Mouse (Mus musculus): ENCODE measurements around the gene Slc30a10. TPM values are rescaled to one million over a fixed set of nuclear protein-coding genes. Genes with fewer than 3 reads are reported as not detected.
A peak's percentile ranks its signal among the peaks of the same experiment; 100 is the strongest.

Slc30a10 gene
- polyA plus RNA-seq, 1 experiment, result 1.4 TPM

- peaks cover 4% of the 10 kb centered on the region; the same call in 1 of the 2 replicates for H3K9me3 ChIP-seq (ENCODE audit: control insufficient read depth, low read length)
- TF ChIP-seq TAL1 (IDR thresholded peaks at IDR 0.05; ENCODE audit: low read length) (no peak), GATA1 (IDR thresholded peaks at IDR 0.05; ENCODE audit: low read length) (no peak)
- H3K27me3 ChIP-seq (ENCODE audit: control insufficient read depth), result peaks cover 7% of the 10 kb centered on the region
- peaks cover 65% of the 10 kb centered on the region for H3K36me3 ChIP-seq (ENCODE audit: control insufficient read depth)
- peak overlapping the region; percentile 87 for H3K4me3 ChIP-seq (replicated peaks)
- peaks cover 87% of the 10 kb centered on the region for H3K4me1 ChIP-seq (ENCODE audit: control insufficient read depth)
Observed at GRCm38 (mm10) chr1:185454955-185455701, 480 bp downstream of the Slc30a10 start.

DNA sequence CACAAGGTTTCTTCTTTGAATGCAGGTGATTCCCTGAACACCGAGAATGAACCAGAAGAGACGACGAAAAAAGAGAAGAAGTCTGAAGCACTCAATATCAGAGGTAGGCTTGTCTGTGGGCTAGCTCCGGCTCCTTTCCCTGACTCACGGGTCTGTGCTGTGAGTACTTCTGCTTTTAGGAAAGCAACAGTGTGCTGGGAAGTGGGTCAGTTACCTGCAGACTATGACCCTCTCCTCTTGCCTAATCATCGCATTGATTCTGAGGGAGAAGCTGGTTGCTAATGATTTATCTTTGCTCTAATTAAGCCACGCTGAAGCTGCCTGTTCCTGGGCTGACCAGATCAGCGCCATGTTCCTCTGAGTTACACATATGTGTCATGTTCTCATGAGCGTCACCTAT is 1.7 kb downstream of the Slc30a10 start:
- Histone ChIP-seq H3K4me1 (ENCODE audit: control insufficient read depth) (peaks cover 87% of the 10 kb centered on the region), H3K9me3 (ENCODE audit: control insufficient read depth, low read length) (peaks cover 4% of the 10 kb centered on the region; the same call in 1 of the 2 replicates), H3K36me3 (ENCODE audit: control insufficient read depth) (peaks cover 71% of the 10 kb centered on the region), H3K27me3 (ENCODE audit: control insufficient read depth) (peaks cover 7% of the 10 kb centered on the region), H3K4me3 (replicated peaks) (peak overlapping the region; percentile 87)
- TF ChIP-seq TAL1 (IDR thresholded peaks at IDR 0.05; ENCODE audit: low read length) (no peak), GATA1 (IDR thresholded peaks at IDR 0.05; ENCODE audit: low read length) (no peak)

GRCm38 (mm10) chr1:185460096-185460495 is 5.4 kb downstream of the Slc30a10 start:
- Histone ChIP-seq H3K27me3 (ENCODE audit: control insufficient read depth) (peaks cover 5% of the 10 kb centered on the region), H3K4me1 (ENCODE audit: control insufficient read depth) (peaks cover 87% of the 10 kb centered on the region), H3K9me3 (ENCODE audit: control insufficient read depth, low read length) (peaks cover 4% of the 10 kb centered on the region; the same call in 1 of the 2 replicates), H3K36me3 (ENCODE audit: control insufficient read depth) (peaks cover 99% of the 10 kb centered on the region), H3K4me3 (replicated peaks) (peak overlapping the region; percentile 51)
- no peak for TF ChIP-seq TAL1 (IDR thresholded peaks at IDR 0.05; ENCODE audit: low read length)
- TF ChIP-seq GATA1 (IDR thresholded peaks at IDR 0.05; ENCODE audit: low read length), result no peak

DNA sequence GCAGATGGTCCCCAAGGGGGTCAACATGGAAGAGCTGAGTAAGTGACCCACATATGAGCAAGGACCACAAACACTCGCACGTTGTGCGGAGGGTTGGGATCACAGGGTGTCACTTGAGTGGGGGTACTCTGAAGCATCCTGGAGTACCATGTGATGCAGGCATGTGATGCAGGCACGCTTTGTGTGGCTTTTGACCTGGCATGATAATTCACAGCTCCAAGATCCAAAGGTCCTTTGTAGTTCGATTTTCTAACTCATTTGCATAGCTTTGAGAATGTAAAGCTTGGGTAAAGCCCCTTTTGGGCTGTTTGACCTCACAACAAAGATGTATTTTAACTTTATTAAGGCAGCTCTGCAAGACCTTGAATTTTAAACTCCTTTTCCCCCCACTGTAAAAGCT is 8.2 kb downstream of the Slc30a10 start:
- TF ChIP-seq TAL1 (IDR thresholded peaks at IDR 0.05; ENCODE audit: low read length) (no peak), GATA1 (IDR thresholded peaks at IDR 0.05; ENCODE audit: low read length) (no peak)
- no peak overlapping the region for H3K4me3 ChIP-seq (replicated peaks)
- H3K27me3 ChIP-seq (ENCODE audit: control insufficient read depth), result no peaks in the 10 kb centered on the region; the same call in 1 of the 2 replicates
- H3K9me3 ChIP-seq (ENCODE audit: control insufficient read depth, low read length), result peaks cover 4% of the 10 kb centered on the region; the same call in 1 of the 2 replicates
- peaks cover 96% of the 10 kb centered on the region for H3K4me1 ChIP-seq (ENCODE audit: control insufficient read depth)
- H3K36me3 ChIP-seq (ENCODE audit: control insufficient read depth), result peaks cover 100% of the 10 kb centered on the region

- TF ChIP-seq GATA1 (IDR thresholded peaks at IDR 0.05; ENCODE audit: low read length) (peak; percentile 49; the same call in 1 of the 2 replicates), TAL1 (IDR thresholded peaks at IDR 0.05; ENCODE audit: low read length) (peak; percentile 54; the same call in 2 of the 3 replicates)
- H3K4me3 ChIP-seq (replicated peaks), result peak overlapping the region; percentile 52
- H3K27me3 ChIP-seq (ENCODE audit: control insufficient read depth), result no peaks in the 10 kb centered on the region
- peaks cover 100% of the 10 kb centered on the region for H3K4me1 ChIP-seq (ENCODE audit: control insufficient read depth)
- peaks cover 79% of the 10 kb centered on the region for H3K36me3 ChIP-seq (ENCODE audit: control insufficient read depth)
- no peaks in the 10 kb centered on the region for H3K9me3 ChIP-seq (ENCODE audit: control insufficient read depth, low read length)
Observed at GRCm38 (mm10) chr1:185469551-185470021, 14.9 kb downstream of the Slc30a10 start.

DNA sequence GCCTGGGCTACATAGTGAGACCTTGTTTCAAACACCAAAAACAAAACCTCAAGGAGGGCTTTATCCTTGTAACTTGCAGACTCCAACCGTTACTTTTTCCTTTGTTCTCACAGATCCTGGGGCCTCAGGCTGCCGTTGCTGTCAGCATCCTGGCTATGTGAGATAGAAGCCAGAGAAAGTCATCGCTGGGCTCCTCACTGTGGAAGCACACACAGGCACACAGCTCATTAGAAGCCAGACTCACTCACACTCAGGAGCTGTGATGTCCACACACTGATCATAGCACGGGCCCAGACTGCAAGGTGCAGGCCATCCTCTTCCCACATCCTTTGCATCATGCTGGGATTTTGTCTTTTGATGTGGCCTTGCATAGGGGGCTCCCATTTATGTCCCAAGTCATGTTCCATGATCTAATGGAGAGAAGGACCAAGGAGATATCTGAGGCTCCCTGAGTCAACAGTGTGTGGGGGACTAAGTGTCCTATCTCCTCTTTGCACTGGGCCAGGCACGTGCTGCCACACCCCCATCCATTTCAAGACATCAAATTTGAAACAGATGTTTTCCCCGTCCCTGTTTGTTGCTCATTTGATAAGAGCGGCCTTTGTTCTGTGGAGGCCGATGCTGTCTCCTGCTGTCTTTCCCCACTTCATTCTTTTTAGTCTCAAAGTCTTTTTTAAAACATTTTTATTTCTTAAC is 17.5 kb downstream of the Slc30a10 start:
- Histone ChIP-seq H3K36me3 (ENCODE audit: control insufficient read depth) (peaks cover 53% of the 10 kb centered on the region), H3K4me3 (replicated peaks) (peak overlapping the region; percentile 63), H3K27me3 (ENCODE audit: control insufficient read depth) (no peaks in the 10 kb centered on the region), H3K4me1 (ENCODE audit: control insufficient read depth) (peaks cover 99% of the 10 kb centered on the region), H3K9me3 (ENCODE audit: control insufficient read depth, low read length) (no peaks in the 10 kb centered on the region)
- TF ChIP-seq TAL1 (IDR thresholded peaks at IDR 0.05; ENCODE audit: low read length), result peak; percentile 79
- TF ChIP-seq GATA1 (IDR thresholded peaks at IDR 0.05; ENCODE audit: low read length), result peak; percentile 66

DNA sequence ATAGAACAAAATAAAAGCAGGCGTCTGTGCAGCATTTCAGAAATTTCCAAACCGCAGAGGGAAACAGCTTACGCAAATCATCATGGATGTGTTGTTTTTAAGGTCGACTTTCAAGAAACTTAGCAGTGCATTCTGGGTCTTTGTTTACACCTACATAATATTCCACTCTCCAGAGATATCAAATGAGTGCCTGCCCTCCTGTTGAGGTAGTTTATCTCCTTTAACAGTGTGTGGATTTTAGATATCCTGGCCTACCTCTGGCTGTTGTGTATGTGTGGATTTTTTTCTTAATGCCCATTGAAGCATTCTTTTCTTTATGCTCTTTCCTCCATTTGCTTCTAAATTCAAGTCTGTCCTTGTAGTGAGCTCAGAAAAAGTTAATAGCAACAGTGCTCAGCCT is 18.1 kb downstream of the Slc30a10 start:
- H3K4me3 ChIP-seq (replicated peaks), result no peak overlapping the region
- H3K27me3 ChIP-seq (ENCODE audit: control insufficient read depth), result no peaks in the 10 kb centered on the region
- peaks cover 93% of the 10 kb centered on the region for H3K4me1 ChIP-seq (ENCODE audit: control insufficient read depth)
- H3K36me3 ChIP-seq (ENCODE audit: control insufficient read depth), result peaks cover 48% of the 10 kb centered on the region
- no peaks in the 10 kb centered on the region for H3K9me3 ChIP-seq (ENCODE audit: control insufficient read depth, low read length)
- TF ChIP-seq TAL1 (IDR thresholded peaks at IDR 0.05; ENCODE audit: low read length) (no peak; the same call in 2 of the 3 replicates), GATA1 (IDR thresholded peaks at IDR 0.05; ENCODE audit: low read length) (no peak)

GRCm38 (mm10) chr1:185473437-185473836 is 18.8 kb downstream of the Slc30a10 start:
- Histone ChIP-seq H3K4me3 (replicated peaks) (no peak overlapping the region), H3K27me3 (ENCODE audit: control insufficient read depth) (no peaks in the 10 kb centered on the region), H3K36me3 (ENCODE audit: control insufficient read depth) (peaks cover 41% of the 10 kb centered on the region), H3K9me3 (ENCODE audit: control insufficient read depth, low read length) (no peaks in the 10 kb centered on the region), H3K4me1 (ENCODE audit: control insufficient read depth) (peaks cover 89% of the 10 kb centered on the region)
- TF ChIP-seq TAL1 (IDR thresholded peaks at IDR 0.05; ENCODE audit: low read length) (no peak), GATA1 (IDR thresholded peaks at IDR 0.05; ENCODE audit: low read length) (no peak)

- Histone ChIP-seq H3K9me3 (ENCODE audit: control insufficient read depth, low read length) (no peaks in the 10 kb centered on the region), H3K36me3 (ENCODE audit: control insufficient read depth) (no peaks in the 10 kb centered on the region; the same call in 1 of the 2 replicates), H3K27me3 (ENCODE audit: control insufficient read depth) (no peaks in the 10 kb centered on the region), H3K4me1 (ENCODE audit: control insufficient read depth) (peaks cover 43% of the 10 kb centered on the region), H3K4me3 (replicated peaks) (no peak overlapping the region)
- TF ChIP-seq GATA1 (IDR thresholded peaks at IDR 0.05; ENCODE audit: low read length) (no peak), TAL1 (IDR thresholded peaks at IDR 0.05; ENCODE audit: low read length) (no peak)
Observed at GRCm38 (mm10) chr1:185479861-185480260, 25.2 kb downstream of the Slc30a10 start.
